Mouse (Mus musculus): Measurements from ENCODE around the gene Mettl21a. TPM values are rescaled to one million over a fixed set of nuclear protein-coding genes. Genes with fewer than 3 reads are reported as not detected.
"Not testable (repeated sequence)": the region's sequence is repeated elsewhere in the genome, so short reads cannot be mapped to it uniquely, and the experiment has no call there.

Gene Mettl21a
- polyA plus RNA-seq, 1 experiment from 2014 or later = 25.8 TPM

DNA sequence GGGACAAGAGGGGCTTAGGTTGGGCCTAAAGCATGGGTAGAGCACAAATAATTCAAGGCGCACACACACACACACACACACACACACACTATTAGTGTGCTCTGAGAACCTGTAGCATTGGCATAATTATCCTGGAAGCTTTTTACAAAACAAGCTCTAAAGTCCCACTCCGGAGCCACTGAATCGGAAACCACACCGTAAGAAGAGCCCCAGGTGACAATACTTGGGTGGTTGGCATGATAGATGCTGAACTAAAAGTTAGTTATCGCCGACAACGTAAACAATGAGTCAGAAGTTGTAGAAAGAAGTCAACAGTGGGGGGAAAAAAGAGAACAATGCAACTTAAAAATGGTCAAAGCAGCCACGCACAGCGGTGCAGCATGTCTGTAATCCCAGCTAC, 2.7 kb downstream of the Mettl21a start:
- Histone ChIP-seq H3K36me3 (peaks cover 8% of the 10 kb centered on the region; the same call in 1 of the 2 replicates), H3K9ac (no peak overlapping the region), H3K4me2 (replicated peaks) (no peak overlapping the region), H3K4me1 (peaks cover 21% of the 10 kb centered on the region), H3K27me3 (no peaks in the 10 kb centered on the region), H3K9me3 (replicated peaks) (no peaks in the 10 kb centered on the region), H3K27ac (replicated peaks) (no peak overlapping the region), H3K4me3 (replicated peaks) (no peak overlapping the region)
- WGBS = 84% methylated on average over 9 of the region's 9 CpGs
- ATAC-seq (ENCODE audit: insufficient number of reproducible peaks, low FRiP score, low TSS enrichment, low read depth) = no peak

DNA sequence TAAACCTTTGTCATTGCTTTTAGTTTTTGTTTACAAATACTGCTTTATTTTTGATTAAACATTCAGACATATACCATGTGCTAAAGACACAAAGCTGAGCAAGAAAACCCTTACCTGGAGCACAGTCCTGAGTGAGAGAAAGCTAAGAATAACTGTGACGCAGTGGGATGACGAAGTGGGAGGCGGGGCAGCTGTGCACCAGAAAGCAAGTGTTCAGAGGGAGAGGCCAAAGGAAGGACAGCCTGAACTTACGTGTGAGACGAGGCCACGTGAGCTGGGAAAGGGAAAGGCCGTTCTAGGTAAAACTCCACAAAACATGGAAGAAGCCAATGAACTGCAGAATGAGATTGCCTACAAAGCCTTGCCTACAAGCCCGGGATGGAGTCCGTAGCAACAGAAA, 7.1 kb downstream of the Mettl21a start:
- Histone ChIP-seq H3K27me3 (no peaks in the 10 kb centered on the region), H3K36me3 (peaks cover 16% of the 10 kb centered on the region), H3K4me1 (no peaks in the 10 kb centered on the region)

DNA sequence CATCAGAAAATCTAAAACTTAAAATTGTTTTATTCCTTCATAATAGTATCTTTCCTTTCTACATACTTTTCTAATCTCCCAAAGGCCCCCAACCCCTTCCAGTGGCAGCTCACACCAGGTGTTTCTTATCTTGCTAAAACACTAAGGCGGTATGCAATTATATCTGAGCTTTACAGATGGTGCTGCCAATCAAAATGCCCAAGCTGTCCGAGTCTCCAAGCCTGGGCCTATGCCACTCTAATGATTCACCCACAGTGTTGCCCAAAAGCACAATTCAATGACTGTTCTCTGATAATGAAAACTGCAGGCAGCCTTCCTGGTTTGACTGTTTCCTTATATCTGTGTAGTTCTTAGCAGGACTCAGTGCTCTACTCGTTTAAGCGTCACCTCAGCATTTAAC, 7.9 kb downstream of the Mettl21a start:
- no peak for ATAC-seq (ENCODE audit: insufficient number of reproducible peaks, low FRiP score, low TSS enrichment, low read depth)
- Histone ChIP-seq H3K4me2 (replicated peaks) (no peak overlapping the region), H3K4me3 (replicated peaks) (no peak overlapping the region), H3K9me3 (replicated peaks) (no peaks in the 10 kb centered on the region), H3K27ac (replicated peaks) (no peak overlapping the region), H3K27me3 (no peaks in the 10 kb centered on the region), H3K9ac (no peak overlapping the region), H3K4me1 (no peaks in the 10 kb centered on the region), H3K36me3 (peaks cover 21% of the 10 kb centered on the region)
- 69% methylated on average over 4 of the region's 4 CpGs for WGBS

More for the DNA sequence above, 7.1 kb downstream of the Mettl21a start:
- H3K9ac ChIP-seq = no peak overlapping the region
- no peak overlapping the region for H3K4me2 ChIP-seq (replicated peaks)
- 87% methylated on average over 9 of the region's 9 CpGs for WGBS
- no peak for ATAC-seq (ENCODE audit: insufficient number of reproducible peaks, low FRiP score, low TSS enrichment, low read depth)
- H3K4me3 ChIP-seq (replicated peaks) = no peak overlapping the region
- H3K9me3 ChIP-seq (replicated peaks) = no peaks in the 10 kb centered on the region
- no peak overlapping the region for H3K27ac ChIP-seq (replicated peaks)

DNA sequence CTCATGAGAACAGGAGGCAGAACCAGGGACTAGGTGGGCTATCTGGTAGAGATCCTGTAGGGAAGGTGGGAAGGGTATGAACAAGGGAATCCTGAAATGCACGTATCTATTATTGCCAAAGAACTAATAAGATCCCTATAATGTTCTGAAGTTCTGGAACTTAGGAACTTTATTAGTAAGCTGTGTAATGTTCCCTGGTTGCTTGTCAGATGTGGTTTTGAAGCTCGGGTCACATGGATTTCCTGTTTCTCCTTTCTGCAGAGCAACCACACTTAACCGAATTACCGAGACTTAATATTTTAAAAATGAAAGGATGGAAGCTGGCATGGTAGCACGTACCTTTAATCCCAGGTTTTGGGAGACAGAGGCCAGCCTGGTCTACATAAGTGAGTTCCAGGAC, 13.7 kb downstream of the Mettl21a start:
- WGBS = 77% methylated on average over 5 of the region's 5 CpGs
- ATAC-seq (ENCODE audit: insufficient number of reproducible peaks, low FRiP score, low TSS enrichment, low read depth) = no peak
- Histone ChIP-seq H3K4me3 (replicated peaks) (no peak overlapping the region), H3K27me3 (no peaks in the 10 kb centered on the region), H3K36me3 (peaks cover 23% of the 10 kb centered on the region), H3K4me1 (no peaks in the 10 kb centered on the region), H3K27ac (replicated peaks) (no peak overlapping the region), H3K9ac (no peak overlapping the region), H3K4me2 (replicated peaks) (no peak overlapping the region), H3K9me3 (replicated peaks) (no peaks in the 10 kb centered on the region)

DNA sequence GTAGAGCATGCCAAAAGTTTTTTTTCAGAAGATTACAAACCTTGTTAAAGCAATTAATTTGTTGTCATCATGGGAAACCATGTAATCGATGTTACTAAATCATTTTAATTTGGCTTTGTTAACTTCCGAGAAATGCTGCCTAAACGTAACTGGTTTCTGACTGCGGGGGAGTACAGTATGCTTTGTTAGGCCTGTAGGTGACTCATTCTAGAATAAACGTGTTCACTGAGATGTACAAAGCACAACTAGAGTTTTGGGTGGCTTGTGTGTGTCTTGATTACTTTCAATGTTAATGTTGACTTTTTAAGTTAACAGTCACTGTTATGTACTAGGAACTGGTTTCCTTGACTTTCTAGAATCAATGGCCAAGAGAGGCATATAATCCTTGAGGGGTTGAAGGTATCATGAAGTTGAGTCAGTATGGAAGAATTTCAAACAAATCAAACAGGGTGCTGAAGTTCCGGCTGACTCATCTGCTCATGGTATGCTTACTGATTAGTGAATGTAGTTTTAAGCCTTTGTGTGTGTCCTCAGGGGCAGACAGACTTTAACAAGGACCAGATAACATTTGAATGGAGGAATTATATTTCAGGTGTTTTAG, 15.7 kb downstream of the Mettl21a start:
- Histone ChIP-seq H3K27ac (replicated peaks) (no peak overlapping the region), H3K4me2 (replicated peaks) (no peak overlapping the region), H3K27me3 (no peaks in the 10 kb centered on the region), H3K4me3 (replicated peaks) (no peak overlapping the region), H3K36me3 (peaks cover 27% of the 10 kb centered on the region), H3K9me3 (replicated peaks) (no peaks in the 10 kb centered on the region), H3K4me1 (no peaks in the 10 kb centered on the region), H3K9ac (no peak overlapping the region)
- ATAC-seq (ENCODE audit: insufficient number of reproducible peaks, low FRiP score, low TSS enrichment, low read depth) = no peak
- WGBS = 75% methylated on average over 6 of the region's 6 CpGs

DNA sequence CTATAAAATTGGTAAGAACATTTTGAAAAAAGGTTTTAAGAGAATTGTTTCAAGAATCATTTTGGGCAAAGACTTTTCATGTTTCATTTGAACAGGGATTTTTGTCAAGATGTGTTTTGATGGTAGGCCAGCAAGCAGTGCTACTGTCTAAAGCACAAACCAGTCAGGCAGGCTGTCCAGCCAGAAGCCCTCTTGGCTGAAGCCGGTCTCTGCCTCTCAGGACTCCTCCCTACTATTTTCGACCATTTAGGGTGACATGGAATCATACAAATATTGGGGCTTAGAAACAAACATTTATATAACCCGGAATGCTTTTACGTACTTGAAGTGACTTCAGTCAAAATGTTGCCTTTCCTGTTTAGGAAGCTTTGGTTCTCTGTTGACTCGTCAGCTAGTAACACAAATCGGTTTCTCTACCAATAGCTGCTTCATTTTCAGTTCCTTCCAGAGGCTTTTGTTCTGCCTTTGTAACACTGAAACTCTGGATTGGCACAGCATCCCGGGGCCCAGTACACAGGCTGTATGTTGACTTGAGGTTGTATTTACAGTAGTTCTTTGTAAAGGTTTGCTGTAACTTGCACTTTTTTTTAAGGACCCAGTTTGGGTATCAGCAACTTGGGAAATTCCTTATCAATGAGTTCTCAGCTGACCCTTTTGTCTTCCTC, 16.5 kb downstream of the Mettl21a start:
- no peak for ATAC-seq (ENCODE audit: insufficient number of reproducible peaks, low FRiP score, low TSS enrichment, low read depth)
- no peaks in the 10 kb centered on the region for H3K4me1 ChIP-seq
- no peak overlapping the region for H3K27ac ChIP-seq (replicated peaks)
- no peak overlapping the region for H3K9ac ChIP-seq
- peaks cover 27% of the 10 kb centered on the region for H3K36me3 ChIP-seq
- H3K4me2 ChIP-seq (replicated peaks) = no peak overlapping the region
- WGBS = 75% methylated on average over 7 of the region's 7 CpGs
- H3K4me3 ChIP-seq (replicated peaks) = no peak overlapping the region
- no peaks in the 10 kb centered on the region for H3K9me3 ChIP-seq (replicated peaks)
- no peaks in the 10 kb centered on the region for H3K27me3 ChIP-seq

DNA sequence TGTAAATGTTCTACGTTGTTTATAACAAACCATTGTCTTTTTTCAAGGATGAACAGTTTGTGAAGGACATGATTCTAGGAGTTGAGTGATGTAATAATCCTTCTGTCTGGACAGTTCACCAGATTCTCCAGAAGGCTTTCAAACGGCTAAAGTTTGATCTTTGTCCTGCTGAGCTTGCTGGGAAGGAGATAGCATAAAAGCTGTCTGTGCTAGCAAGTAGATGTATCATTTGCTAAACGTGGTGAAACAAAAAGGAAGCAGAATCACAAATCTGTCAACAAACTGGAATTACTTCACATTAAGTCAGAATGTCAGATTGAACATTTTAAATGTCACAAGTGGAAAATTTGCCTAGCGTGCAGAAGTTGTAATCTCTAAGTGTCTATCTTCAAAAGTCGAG, 18.1 kb downstream of the Mettl21a start:
- 53% methylated on average over 5 of the region's 5 CpGs for whole genome bisulfite sequencing
- no peak for ATAC-seq (ENCODE audit: insufficient number of reproducible peaks, low FRiP score, low TSS enrichment, low read depth)

DNA sequence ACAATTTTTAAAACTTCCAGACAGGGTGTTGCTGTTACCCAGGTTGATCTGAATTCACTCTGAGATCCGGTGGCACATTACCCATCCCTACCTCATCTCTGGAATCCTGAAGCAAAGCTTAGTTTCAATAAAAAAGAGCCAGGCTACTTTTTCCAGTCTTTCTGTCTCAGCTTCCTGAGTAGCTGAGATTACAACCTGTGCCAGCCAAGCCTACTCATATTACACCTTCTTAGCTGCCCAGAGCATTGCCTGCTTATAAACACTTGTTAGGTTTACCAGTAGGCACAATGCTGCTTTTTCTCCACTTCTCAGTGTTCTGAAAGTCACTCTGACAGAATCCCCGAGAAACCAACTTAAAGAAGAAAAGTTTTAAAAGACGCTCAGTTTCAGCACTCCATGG, 38.2 kb downstream of the Mettl21a start:
- no peak overlapping the region for H3K4me2 ChIP-seq (replicated peaks)
- ATAC-seq (ENCODE audit: insufficient number of reproducible peaks, low FRiP score, low TSS enrichment, low read depth) = no peak
- no peaks in the 10 kb centered on the region for H3K27me3 ChIP-seq
- no peak overlapping the region for H3K27ac ChIP-seq (replicated peaks)
- H3K9me3 ChIP-seq (replicated peaks) = no peaks in the 10 kb centered on the region
- no peak overlapping the region for H3K4me3 ChIP-seq (replicated peaks)
- no peaks in the 10 kb centered on the region for H3K4me1 ChIP-seq
- H3K36me3 ChIP-seq = peaks cover 40% of the 10 kb centered on the region
- WGBS = 87% methylated on average over 3 of the region's 3 CpGs
- H3K9ac ChIP-seq = no peak overlapping the region

More for the DNA sequence above, 18.1 kb downstream of the Mettl21a start:
- no peaks in the 10 kb centered on the region for H3K4me1 ChIP-seq
- peaks cover 19% of the 10 kb centered on the region for H3K36me3 ChIP-seq
- H3K4me3 ChIP-seq (replicated peaks) = no peak overlapping the region
- H3K9ac ChIP-seq = no peak overlapping the region
- H3K27ac ChIP-seq (replicated peaks) = no peak overlapping the region
- H3K27me3 ChIP-seq = no peaks in the 10 kb centered on the region
- no peaks in the 10 kb centered on the region for H3K9me3 ChIP-seq (replicated peaks)
- no peak overlapping the region for H3K4me2 ChIP-seq (replicated peaks)

DNA sequence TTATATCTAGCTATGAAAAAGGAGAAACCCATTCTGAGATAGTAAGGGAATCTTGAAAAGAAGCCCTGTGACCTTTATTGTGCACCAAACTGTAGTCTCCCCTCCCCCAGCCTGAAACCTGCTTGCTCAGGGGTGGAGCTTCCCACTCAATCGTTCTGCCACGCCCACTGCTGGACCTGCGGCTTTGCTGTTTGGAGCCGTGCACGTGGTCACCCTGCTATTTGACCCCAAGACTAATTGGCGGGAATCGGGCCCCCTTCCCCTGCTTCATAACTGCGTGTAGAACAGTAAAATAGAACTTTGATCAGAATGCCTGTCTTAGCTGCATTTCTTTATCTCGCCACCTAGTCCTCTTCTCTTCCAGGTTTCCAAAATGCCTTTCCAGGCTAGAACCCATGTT, 39.1 kb downstream of the Mettl21a start:
- not testable (repeated sequence) for H3K9me3 ChIP-seq (replicated peaks); H3K4me2 ChIP-seq (replicated peaks); H3K4me1 ChIP-seq; H3K4me3 ChIP-seq (replicated peaks); ATAC-seq (ENCODE audit: insufficient number of reproducible peaks, low FRiP score, low TSS enrichment, low read depth); H3K9ac ChIP-seq; H3K27ac ChIP-seq (replicated peaks); H3K27me3 ChIP-seq
- 39% methylated on average over 9 of the region's 9 CpGs for WGBS
- peaks cover 40% of the 10 kb centered on the region for H3K36me3 ChIP-seq

DNA sequence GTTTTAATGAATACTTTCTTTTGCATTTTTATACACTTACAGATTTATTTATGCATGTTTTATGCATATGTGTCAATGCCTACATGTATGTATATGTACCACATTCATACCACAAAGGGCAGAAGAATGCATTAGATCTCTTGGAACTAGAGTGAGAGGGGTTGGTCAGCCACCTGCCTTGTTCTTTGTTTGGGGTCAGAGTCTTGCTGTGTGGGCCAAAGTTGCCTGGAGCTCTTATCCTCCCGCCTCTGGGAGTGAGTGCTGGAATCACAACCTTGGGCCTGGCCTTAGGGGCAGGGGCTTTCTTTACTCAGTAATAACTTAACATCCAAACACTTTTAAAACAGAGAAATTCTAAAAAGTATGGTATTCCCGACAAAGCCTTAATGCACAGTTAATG, 40.3 kb downstream of the Mettl21a start:
- H3K27ac ChIP-seq (replicated peaks) = no peak overlapping the region
- no peaks in the 10 kb centered on the region for H3K27me3 ChIP-seq
- H3K36me3 ChIP-seq = peaks cover 35% of the 10 kb centered on the region
- no peak overlapping the region for H3K9ac ChIP-seq
- H3K9me3 ChIP-seq (replicated peaks) = no peaks in the 10 kb centered on the region
- ATAC-seq (ENCODE audit: insufficient number of reproducible peaks, low FRiP score, low TSS enrichment, low read depth) = no peak
- H3K4me3 ChIP-seq (replicated peaks) = no peak overlapping the region
- no peak overlapping the region for H3K4me2 ChIP-seq (replicated peaks)
- 81% methylated on average over 2 of the region's 2 CpGs for WGBS
- no peaks in the 10 kb centered on the region for H3K4me1 ChIP-seq

DNA sequence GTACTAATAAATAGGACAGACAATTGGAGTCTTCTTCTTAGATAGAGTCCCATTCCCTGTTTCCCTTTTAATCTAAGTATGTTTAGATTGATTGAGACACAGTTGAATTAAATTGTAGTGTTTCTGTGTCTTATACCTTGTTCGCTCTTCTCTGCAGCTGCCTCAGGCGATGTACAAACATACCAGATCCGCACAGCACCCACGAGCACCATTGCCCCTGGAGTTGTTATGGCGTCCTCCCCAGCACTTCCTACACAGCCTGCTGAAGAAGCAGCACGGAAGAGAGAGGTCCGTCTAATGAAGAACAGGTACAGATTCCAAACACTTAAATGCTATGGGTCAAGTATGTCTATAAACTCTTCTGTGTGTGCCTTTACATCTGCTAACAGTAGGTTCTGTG, 41.0 kb downstream of the Mettl21a start:
- Histone ChIP-seq H3K4me2 (replicated peaks) (no peak overlapping the region), H3K4me1 (no peaks in the 10 kb centered on the region), H3K36me3 (peaks cover 28% of the 10 kb centered on the region), H3K27me3 (no peaks in the 10 kb centered on the region), H3K9me3 (replicated peaks) (no peaks in the 10 kb centered on the region), H3K9ac (no peak overlapping the region), H3K4me3 (replicated peaks) (no peak overlapping the region), H3K27ac (replicated peaks) (no peak overlapping the region)
- no peak for ATAC-seq (ENCODE audit: insufficient number of reproducible peaks, low FRiP score, low TSS enrichment, low read depth)
- 78% methylated on average over 7 of the region's 7 CpGs for WGBS

DNA sequence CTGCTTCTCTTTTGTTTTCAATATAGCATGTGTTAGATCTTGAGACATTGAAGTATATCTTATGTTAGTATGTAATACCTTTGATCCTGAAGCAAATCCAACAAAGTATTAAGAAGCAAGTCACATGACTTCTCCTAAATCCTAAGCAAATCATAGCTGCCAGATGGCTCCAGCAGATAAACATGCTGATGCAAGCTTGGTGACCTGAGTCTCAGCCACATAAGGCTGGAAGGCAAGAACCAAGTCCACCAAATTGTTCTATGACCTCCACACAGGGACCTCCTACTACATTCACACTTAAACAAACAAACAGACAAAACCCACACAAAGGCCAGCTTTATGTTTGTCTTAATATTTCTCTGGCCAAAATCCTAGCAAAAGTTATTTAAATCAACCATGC, 48.8 kb downstream of the Mettl21a start:
- H3K27ac ChIP-seq (replicated peaks) = no peak overlapping the region
- no peak overlapping the region for H3K4me2 ChIP-seq (replicated peaks)
- H3K4me3 ChIP-seq (replicated peaks) = no peak overlapping the region
- H3K36me3 ChIP-seq = peaks cover 34% of the 10 kb centered on the region; the same call in 1 of the 2 replicates
- ATAC-seq (ENCODE audit: insufficient number of reproducible peaks, low FRiP score, low TSS enrichment, low read depth) = no peak
- H3K4me1 ChIP-seq = no peaks in the 10 kb centered on the region
- H3K27me3 ChIP-seq = no peaks in the 10 kb centered on the region
- no peak overlapping the region for H3K9ac ChIP-seq
- no peaks in the 10 kb centered on the region for H3K9me3 ChIP-seq (replicated peaks)

All from embryonic facial prominence, embryonic 15.5 days (tissue).